Mouse (Mus musculus) lung, postnatal 25 days (tissue): ENCODE measurements around the gene Shq1.
A peak's percentile ranks its signal among the peaks of the same experiment; 100 is the strongest.

Source experiments
- DNase-seq: peaks from one replicate; pipeline ENCODE4 v3.0.0; 2022; ENCODE audit warnings: low spot score

Shq1 gene

GRCm38 (mm10) chr6:100667644-100668043 is 3.3 kb downstream of the Shq1 start:
- DNase-seq = no peak

GRCm38 (mm10) chr6:100662224-100662623 is 8.7 kb downstream of the Shq1 start:
- DNase-seq = no peak

- peak; percentile 24 for DNase-seq
These were observed 10.6 kb downstream of the Shq1 start for GRCm38 (mm10) chr6:100660395-100660794.

GRCm38 (mm10) chr6:100652535-100652934 is 18.4 kb downstream of the Shq1 start:
- no peak for DNase-seq

GRCm38 (mm10) chr6:100647196-100647595 is 23.8 kb downstream of the Shq1 start:
- DNase-seq = no peak

GRCm38 (mm10) chr6:100645469-100646201 is 25.3 kb downstream of the Shq1 start:
- DNase-seq = peak; percentile 16

- no peak for DNase-seq
These were observed 26.3 kb downstream of the Shq1 start for GRCm38 (mm10) chr6:100644631-100645030.

GRCm38 (mm10) chr6:100642786-100643185 is 28.2 kb downstream of the Shq1 start:
- DNase-seq = no peak

GRCm38 (mm10) chr6:100640591-100640990 is 30.4 kb downstream of the Shq1 start:
- no peak for DNase-seq

GRCm38 (mm10) chr6:100629086-100629485 is 41.9 kb downstream of the Shq1 start:
- no peak for DNase-seq

- DNase-seq = no peak
These were observed 42.7 kb downstream of the Shq1 start for GRCm38 (mm10) chr6:100628223-100628622.

GRCm38 (mm10) chr6:100623922-100624321 is 47.0 kb downstream of the Shq1 start:
- no peak for DNase-seq

- DNase-seq = no peak
These were observed 48.0 kb downstream of the Shq1 start for GRCm38 (mm10) chr6:100622861-100623507.

- no peak for DNase-seq
These were observed 50.5 kb downstream of the Shq1 start for GRCm38 (mm10) chr6:100620411-100620810.

- no peak for DNase-seq
These were observed 51.6 kb downstream of the Shq1 start for GRCm38 (mm10) chr6:100619309-100619708.

GRCm38 (mm10) chr6:100616133-100616532 is 54.8 kb downstream of the Shq1 start:
- peak; percentile 16 for DNase-seq

- peak; percentile 1 for DNase-seq
These were observed 57.2 kb downstream of the Shq1 start for GRCm38 (mm10) chr6:100613593-100614267.

GRCm38 (mm10) chr6:100610897-100611575 is 59.9 kb downstream of the Shq1 start:
- no peak for DNase-seq

- peak; percentile 12 for DNase-seq
These were observed 60.8 kb downstream of the Shq1 start for GRCm38 (mm10) chr6:100610182-100610581.

GRCm38 (mm10) chr6:100609256-100609655 is 61.7 kb downstream of the Shq1 start:
- no peak for DNase-seq

- DNase-seq = no peak
These were observed 62.5 kb downstream of the Shq1 start for GRCm38 (mm10) chr6:100608429-100608828.

GRCm38 (mm10) chr6:100606805-100607204 is 64.2 kb downstream of the Shq1 start:
- no peak for DNase-seq
